Mouse (Mus musculus) midbrain, embryonic 12.5 days (tissue): ENCODE measurements at regions not wholly inside any gene's neighbourhood (a gene's known extent, or its start where the extent isn't known, plus 50 kb on each side); places are given as distances from the start of the nearest gene placed in this dataset.

Experiments
- ATAC-seq: fragments of 200-750 bp; cut with Nextera tagmentation; 2 replicates; pipeline ENCODE4 v1.8.0; 2017; ENCODE audit warnings: low read depth, moderate TSS enrichment, moderate library complexity; ENCODE audit not compliant: low FRiP score
- H3K27ac ChIP-seq: fragments of 300-500 bp; sonication (generic); replicated peaks from 2 replicates; pipeline ENCODE4 v1.5.1; 2016; ENCODE audit warnings: mild to moderate bottlenecking
- H3K27me3 ChIP-seq: fragments of 300-500 bp; sonication (generic); 2 replicates; pipeline ENCODE4 v1.6.1; 2016; ENCODE audit warnings: mild to moderate bottlenecking
- H3K36me3 ChIP-seq: fragments of 300-500 bp; sonication (generic); 2 replicates; pipeline ENCODE4 v1.6.1; 2016
- H3K4me1 ChIP-seq: fragments of 300-500 bp; sonication (generic); 2 replicates; pipeline ENCODE4 v1.6.1; 2016
- H3K4me2 ChIP-seq: fragments of 300-500 bp; sonication (generic); replicated peaks from 2 replicates; pipeline ENCODE4 v1.6.1; 2016; ENCODE audit warnings: mild to moderate bottlenecking, moderate library complexity
- H3K4me3 ChIP-seq: fragments of 300-500 bp; sonication (generic); 2 replicates; pipeline ENCODE4 v1.5.1; 2016; ENCODE audit warnings: mild to moderate bottlenecking
- H3K9ac ChIP-seq: fragments of 300-500 bp; sonication (generic); replicated peaks from 2 replicates; pipeline ENCODE4 v1.6.1; 2016; ENCODE audit warnings: mild to moderate bottlenecking, moderate library complexity
- H3K9me3 ChIP-seq: fragments of 300-500 bp; sonication (generic); 2 replicates; pipeline ENCODE4 v1.6.1; 2016; ENCODE audit warnings: mild to moderate bottlenecking
- WGBS: fragments of 180-500 bp; shearing (Covaris S2); methylation state at CpG from one replicate; pipeline ENCODE4 v1.1.7; 2016; 5-methylcytosine and 5-hydroxymethylcytosine counted together

DNA sequence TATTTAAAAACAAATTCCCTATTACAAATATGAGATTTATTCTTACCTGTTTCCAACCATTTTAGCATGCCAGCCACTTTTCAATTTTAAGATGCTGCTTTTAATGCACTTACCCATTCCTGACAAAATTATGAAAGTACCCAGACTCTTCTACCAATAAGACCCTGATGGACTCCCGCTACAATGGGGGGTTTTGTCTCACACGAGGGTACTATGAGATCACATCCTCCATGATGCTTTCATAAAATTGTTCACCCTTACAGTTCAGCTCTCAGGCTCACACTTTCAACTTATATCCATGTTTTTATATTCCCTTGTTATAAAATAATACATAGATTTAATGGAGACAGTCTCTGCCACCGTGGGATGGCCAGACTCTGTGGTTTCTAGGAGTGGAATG lies 68.1 kb upstream of the Adamts18 start:
- H3K27me3 ChIP-seq = no peaks in the 10 kb centered on the region
- no peak for ATAC-seq
- WGBS = 76% methylated on average over 3 of the region's 3 CpGs
- H3K4me2 ChIP-seq = no peak overlapping the region
- no peaks in the 10 kb centered on the region for H3K36me3 ChIP-seq
- no peaks in the 10 kb centered on the region for H3K9me3 ChIP-seq
- peaks cover 6% of the 10 kb centered on the region; the same call in 1 of the 2 replicates for H3K4me1 ChIP-seq
- no peak overlapping the region for H3K27ac ChIP-seq
- H3K9ac ChIP-seq = no peak overlapping the region
- H3K4me3 ChIP-seq = no peak overlapping the region

GRCm38 (mm10) chr8:113917197-113917596 lies 68.7 kb upstream of the Adamts18 start:
- Histone ChIP-seq H3K4me2 (no peak overlapping the region), H3K27me3 (no peaks in the 10 kb centered on the region), H3K27ac (no peak overlapping the region), H3K36me3 (no peaks in the 10 kb centered on the region), H3K9me3 (no peaks in the 10 kb centered on the region), H3K4me1 (peaks cover 6% of the 10 kb centered on the region; the same call in 1 of the 2 replicates), H3K4me3 (no peak overlapping the region), H3K9ac (no peak overlapping the region)
- 0 out of 2 replicates have a peak, but pooled peaks have one; percentile 60 for ATAC-seq
- WGBS = 35% methylated on average over 6 of the region's 6 CpGs

DNA sequence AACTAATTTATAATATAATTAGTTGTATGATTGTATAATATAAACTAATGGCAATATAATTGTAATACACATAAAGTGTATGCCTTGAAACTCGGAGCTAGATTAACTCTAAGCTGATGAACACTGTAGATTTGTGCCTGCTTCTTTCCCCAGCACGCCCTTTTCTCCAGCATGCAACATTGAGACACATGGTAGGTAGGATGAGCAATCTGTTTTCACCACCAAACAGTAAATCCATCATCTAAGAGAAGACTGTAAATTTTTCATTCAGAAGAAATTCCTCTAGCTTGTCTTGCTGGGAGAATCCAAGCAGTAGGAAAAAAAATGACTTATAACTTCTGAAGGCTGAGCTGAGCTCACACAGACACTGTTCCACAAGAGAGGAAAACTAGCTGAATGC lies 71.8 kb upstream of the Adamts18 start:
- ATAC-seq = no peak
- no peaks in the 10 kb centered on the region for H3K27me3 ChIP-seq

DNA sequence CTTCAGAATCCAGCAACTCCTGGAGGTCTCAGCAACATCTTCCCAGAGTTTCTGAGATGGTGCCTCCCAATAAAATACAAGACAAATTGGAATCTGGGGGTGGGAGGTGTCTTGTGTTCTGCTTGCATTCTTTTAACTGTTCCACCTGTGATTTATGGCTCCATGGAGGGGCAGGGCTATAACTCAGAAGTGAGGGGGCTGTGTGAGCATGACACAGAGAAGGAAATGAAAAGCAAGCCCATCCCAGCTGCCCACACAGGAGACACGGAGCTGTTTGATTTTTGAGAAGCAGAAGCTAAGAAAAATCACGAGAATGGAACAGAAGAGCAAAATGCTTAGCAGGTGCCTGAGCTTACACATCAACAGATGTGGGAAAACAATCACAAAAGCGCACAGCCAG lies 74.8 kb upstream of the Adamts18 start:
- Histone ChIP-seq H3K4me1 (no peaks in the 10 kb centered on the region), H3K27ac (no peak overlapping the region), H3K36me3 (no peaks in the 10 kb centered on the region), H3K9me3 (no peaks in the 10 kb centered on the region), H3K27me3 (no peaks in the 10 kb centered on the region), H3K4me2 (no peak overlapping the region), H3K4me3 (no peak overlapping the region), H3K9ac (no peak overlapping the region)
- 77% methylated on average over 3 of the region's 3 CpGs for whole genome bisulfite sequencing
- ATAC-seq = no peak

More for the DNA sequence above, 71.8 kb upstream of the Adamts18 start:
- Histone ChIP-seq H3K9ac (no peak overlapping the region), H3K4me1 (peaks cover 6% of the 10 kb centered on the region; the same call in 1 of the 2 replicates), H3K27ac (no peak overlapping the region), H3K9me3 (no peaks in the 10 kb centered on the region), H3K36me3 (no peaks in the 10 kb centered on the region), H3K4me2 (no peak overlapping the region), H3K4me3 (no peak overlapping the region)
- WGBS = 87% methylated on average over 2 of the region's 2 CpGs

- ATAC-seq = no peak
- H3K9ac ChIP-seq = no peak overlapping the region
- no peak overlapping the region for H3K4me2 ChIP-seq
- H3K36me3 ChIP-seq = no peaks in the 10 kb centered on the region
- no peak overlapping the region for H3K4me3 ChIP-seq
- H3K27ac ChIP-seq = no peak overlapping the region
- no peaks in the 10 kb centered on the region for H3K27me3 ChIP-seq
- WGBS = 87% methylated on average over 3 of the region's 3 CpGs
- no peaks in the 10 kb centered on the region for H3K9me3 ChIP-seq
- H3K4me1 ChIP-seq = no peaks in the 10 kb centered on the region
Observed at GRCm38 (mm10) chr8:113953721-113954120, 105.2 kb upstream of the Adamts18 start.

- no peaks in the 10 kb centered on the region for H3K36me3 ChIP-seq
- no peak overlapping the region for H3K27ac ChIP-seq
- H3K4me2 ChIP-seq = no peak overlapping the region
- H3K4me3 ChIP-seq = no peak overlapping the region
- ATAC-seq = no peak
- H3K9ac ChIP-seq = no peak overlapping the region
- H3K27me3 ChIP-seq = no peaks in the 10 kb centered on the region; the same call in 1 of the 2 replicates
- H3K4me1 ChIP-seq = no peaks in the 10 kb centered on the region
- 90% methylated on average over 14 of the region's 14 CpGs for WGBS
- H3K9me3 ChIP-seq = no peaks in the 10 kb centered on the region
Observed at GRCm38 (mm10) chr8:113956439-113957043, 108.0 kb upstream of the Adamts18 start.

DNA sequence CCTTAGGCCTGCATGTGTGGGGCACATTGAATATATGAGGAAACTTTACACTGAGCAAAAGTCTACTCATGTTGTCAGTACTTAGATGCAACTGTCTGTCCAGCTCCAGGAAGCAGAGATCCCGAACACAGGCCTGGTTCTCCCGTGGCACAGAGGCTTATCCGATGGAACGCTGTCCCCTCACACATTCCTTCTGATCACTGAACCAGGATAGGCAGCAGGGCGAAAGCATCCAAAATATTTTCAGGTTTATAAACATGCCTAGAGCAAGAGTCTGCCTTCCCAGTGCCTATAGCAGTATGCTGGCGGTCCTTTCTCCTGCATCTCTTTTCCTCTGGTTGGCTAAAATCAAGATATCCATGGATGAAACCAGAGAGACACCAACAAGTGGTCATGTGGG lies 109.3 kb upstream of the Adamts18 start:
- Histone ChIP-seq H3K4me3 (no peak overlapping the region), H3K27me3 (no peaks in the 10 kb centered on the region; the same call in 1 of the 2 replicates), H3K27ac (no peak overlapping the region), H3K4me1 (no peaks in the 10 kb centered on the region), H3K9me3 (no peaks in the 10 kb centered on the region), H3K9ac (no peak overlapping the region), H3K4me2 (no peak overlapping the region), H3K36me3 (no peaks in the 10 kb centered on the region)
- ATAC-seq = no peak
- WGBS = 55% methylated on average over 6 of the region's 6 CpGs

DNA sequence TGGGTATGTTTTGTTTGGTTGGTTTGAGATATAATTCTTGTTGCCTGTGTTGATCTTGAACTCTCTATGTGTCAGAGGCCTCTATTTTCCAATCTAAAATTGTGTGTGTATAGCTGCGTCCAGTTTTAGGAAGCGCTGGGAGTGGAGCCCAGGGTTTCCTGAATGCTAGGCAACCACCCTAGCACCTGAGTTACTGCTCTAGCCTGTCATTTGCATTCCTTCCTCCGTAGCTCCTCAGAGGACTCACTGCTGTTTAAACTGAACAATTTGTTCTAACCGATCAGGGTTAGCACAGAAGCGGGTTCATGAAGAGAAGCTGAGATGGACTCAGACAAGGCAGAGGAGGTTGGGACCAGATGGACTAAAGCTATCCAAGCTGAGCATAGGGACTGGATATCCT lies 127.3 kb upstream of the Adamts18 start:
- ATAC-seq = no peak
- Histone ChIP-seq H3K9ac (no peak overlapping the region), H3K4me1 (0 out of 2 replicates have a peak, but pooled peaks cover 4% of the 10 kb centered on the region), H3K27ac (no peak overlapping the region), H3K4me2 (no peak overlapping the region), H3K4me3 (no peak overlapping the region), H3K9me3 (no peaks in the 10 kb centered on the region), H3K36me3 (no peaks in the 10 kb centered on the region), H3K27me3 (no peaks in the 10 kb centered on the region)
- 86% methylated on average over 5 of the region's 5 CpGs for WGBS

DNA sequence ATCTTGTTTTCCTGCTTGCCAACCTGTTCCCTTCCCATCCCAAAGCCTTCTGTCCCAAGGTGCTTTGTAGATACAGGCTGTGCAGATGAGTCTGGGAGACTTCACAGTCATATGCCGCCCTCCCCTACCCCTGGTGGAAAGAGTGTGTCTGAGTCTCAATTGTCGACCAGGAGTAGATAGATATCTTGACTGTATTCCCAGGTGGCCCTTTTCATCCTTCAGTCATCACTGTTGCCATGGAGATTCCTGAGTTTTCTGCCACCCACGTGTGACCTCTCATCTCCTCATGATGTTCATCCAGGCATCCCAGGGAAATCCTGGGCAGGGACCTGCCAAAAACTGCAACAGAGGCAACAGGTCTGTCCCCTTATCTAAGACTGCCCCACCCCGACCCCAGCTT lies 128.1 kb upstream of the Adamts18 start:
- Histone ChIP-seq H3K9me3 (no peaks in the 10 kb centered on the region), H3K4me1 (0 out of 2 replicates have a peak, but pooled peaks cover 4% of the 10 kb centered on the region), H3K36me3 (no peaks in the 10 kb centered on the region), H3K4me2 (no peak overlapping the region), H3K27me3 (no peaks in the 10 kb centered on the region), H3K9ac (no peak overlapping the region), H3K4me3 (no peak overlapping the region), H3K27ac (no peak overlapping the region)
- no peak for ATAC-seq
- WGBS = 47% methylated on average over 4 of the region's 4 CpGs

GRCm38 (mm10) chr8:113977072-113977471 lies 128.5 kb upstream of the Adamts18 start:
- no peak overlapping the region for H3K27ac ChIP-seq
- H3K4me1 ChIP-seq = 0 out of 2 replicates have a peak, but pooled peaks cover 6% of the 10 kb centered on the region
- no peaks in the 10 kb centered on the region for H3K9me3 ChIP-seq
- no peak overlapping the region for H3K9ac ChIP-seq
- no peak overlapping the region for H3K4me3 ChIP-seq
- no peaks in the 10 kb centered on the region for H3K36me3 ChIP-seq
- WGBS = 79% methylated on average over 2 of the region's 4 CpGs
- H3K27me3 ChIP-seq = no peaks in the 10 kb centered on the region
- no peak overlapping the region for H3K4me2 ChIP-seq
- ATAC-seq = no peak

DNA sequence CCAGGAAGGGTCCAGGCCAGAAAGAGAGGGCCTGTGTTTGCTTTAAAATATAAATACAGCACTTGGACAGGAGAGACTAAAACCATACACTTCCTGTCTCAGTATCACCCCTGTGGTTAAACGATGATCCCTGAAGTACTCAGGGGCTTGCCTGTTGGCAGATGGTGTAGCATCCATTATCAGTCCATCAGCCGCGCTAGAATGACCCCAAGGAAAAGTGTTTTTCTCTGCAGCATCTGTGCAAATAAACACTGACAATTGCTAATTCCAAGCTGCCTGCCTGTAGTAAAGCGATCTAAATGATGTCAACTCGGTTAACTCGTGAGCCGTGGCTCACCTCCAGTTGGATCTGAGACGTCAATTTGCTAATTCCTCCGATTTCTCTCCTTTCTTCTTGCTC lies 130.4 kb upstream of the Adamts18 start:
- no peak overlapping the region for H3K4me3 ChIP-seq

GRCm38 (mm10) chr8:113979837-113980236 lies 131.3 kb upstream of the Adamts18 start:
- no peak for ATAC-seq
- Histone ChIP-seq H3K27me3 (no peaks in the 10 kb centered on the region; the same call in 1 of the 2 replicates), H3K9ac (no peak overlapping the region), H3K4me3 (no peak overlapping the region), H3K4me1 (0 out of 2 replicates have a peak, but pooled peaks cover 6% of the 10 kb centered on the region), H3K27ac (no peak overlapping the region), H3K36me3 (no peaks in the 10 kb centered on the region), H3K9me3 (no peaks in the 10 kb centered on the region), H3K4me2 (no peak overlapping the region)
- WGBS = 94% methylated on average over 5 of the region's 5 CpGs

More for the DNA sequence above, 130.4 kb upstream of the Adamts18 start:
- H3K27ac ChIP-seq = no peak overlapping the region
- no peak overlapping the region for H3K4me2 ChIP-seq
- 0 out of 2 replicates have a peak, but pooled peaks cover 6% of the 10 kb centered on the region for H3K4me1 ChIP-seq
- no peak for ATAC-seq
- H3K9ac ChIP-seq = no peak overlapping the region
- H3K9me3 ChIP-seq = no peaks in the 10 kb centered on the region
- WGBS = 60% methylated on average over 9 of the region's 9 CpGs
- no peaks in the 10 kb centered on the region; the same call in 1 of the 2 replicates for H3K27me3 ChIP-seq
- H3K36me3 ChIP-seq = no peaks in the 10 kb centered on the region

- no peak overlapping the region for H3K4me2 ChIP-seq
- no peak overlapping the region for H3K4me3 ChIP-seq
- H3K9me3 ChIP-seq = no peaks in the 10 kb centered on the region
- no peak overlapping the region for H3K27ac ChIP-seq
- ATAC-seq = no peak
- 29% methylated on average over 1 of the region's 1 CpGs for WGBS
- H3K9ac ChIP-seq = no peak overlapping the region
- no peaks in the 10 kb centered on the region; the same call in 1 of the 2 replicates for H3K27me3 ChIP-seq
- 0 out of 2 replicates have a peak, but pooled peaks cover 6% of the 10 kb centered on the region for H3K4me1 ChIP-seq
- H3K36me3 ChIP-seq = no peaks in the 10 kb centered on the region
Observed at GRCm38 (mm10) chr8:113981339-113981738, 132.8 kb upstream of the Adamts18 start.
